Mouse (Mus musculus): Measurements from ENCODE around the gene Hsp90aa1. TPM values are rescaled to one million over a fixed set of nuclear protein-coding genes. Genes with fewer than 3 reads are reported as not detected.
"Not testable (repeated sequence)": the region's sequence is repeated elsewhere in the genome, so short reads cannot be mapped to it uniquely, and the experiment has no call there.

Gene Hsp90aa1
- polyA plus RNA-seq (2012; ENCODE audit: insufficient read depth, insufficient read length, missing spikeins): 462 and 467 TPM in 2 replicates

DNA sequence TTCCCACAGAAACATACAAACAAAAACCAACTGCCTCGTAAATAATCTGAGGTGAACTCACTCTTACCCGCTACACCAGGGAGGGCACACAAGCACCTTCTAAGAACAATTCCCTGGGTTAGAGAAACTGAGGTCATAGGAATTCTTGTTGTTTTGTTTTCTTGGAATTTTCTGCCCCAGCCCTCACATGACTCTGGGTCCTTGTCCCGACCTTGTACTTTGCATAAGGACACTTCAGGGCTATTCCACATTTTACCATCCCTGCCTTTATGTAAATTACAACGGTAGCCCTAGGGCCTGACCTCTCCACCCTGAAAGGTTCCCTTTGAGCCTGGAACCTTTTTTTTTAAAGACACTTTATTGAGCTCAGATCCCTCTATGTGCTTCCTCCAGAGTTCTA lies at the start of gene Hsp90aa1:
Gene Hsp90aa1, minus strand, starts transcription at position 173 of the 400 bp plus-strand sequence.
- H3K27ac ChIP-seq (replicated peaks; ENCODE audit: low read depth, low read length): no peak within 1 kb of the TSS
- peak within 1 kb of the TSS; percentile 40 for H3K4me3 ChIP-seq (ENCODE audit: insufficient read depth, low read depth, low read length)

DNA sequence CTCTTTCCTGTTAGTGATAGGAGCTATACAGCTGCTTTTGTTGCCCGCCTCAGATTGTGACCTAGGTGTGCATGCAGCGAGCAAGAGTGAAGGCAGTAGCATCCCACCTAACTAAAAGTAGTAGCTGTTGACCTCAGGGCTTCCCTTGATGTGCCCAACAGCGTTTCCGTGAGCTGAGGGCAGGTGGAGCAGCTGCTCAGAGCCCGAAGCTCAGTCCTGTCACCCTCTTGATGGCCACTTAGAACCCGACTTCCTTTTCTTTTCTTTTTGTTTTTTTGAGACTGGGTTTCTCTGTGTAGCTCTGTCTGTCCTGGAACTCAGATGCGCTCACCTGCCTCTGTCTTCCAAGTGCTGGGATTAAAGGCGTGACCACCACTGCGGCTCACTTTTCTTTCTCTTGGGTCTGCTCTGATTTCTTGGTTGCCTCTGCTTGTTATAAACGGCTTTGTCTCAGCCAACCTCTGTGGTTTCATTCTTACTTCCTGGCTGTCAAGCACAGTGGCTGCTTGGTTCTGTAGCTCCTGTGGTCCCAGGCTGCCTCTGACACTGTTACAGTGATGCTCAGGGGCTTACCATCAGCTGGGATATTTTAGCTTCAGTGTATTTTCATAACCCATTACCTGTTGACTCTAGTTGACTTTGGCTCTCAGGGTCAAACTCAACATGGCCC lies 48.4 kb upstream of the Hsp90aa1 start:
- H3K27ac ChIP-seq (replicated peaks; ENCODE audit: low read depth, low read length): no peak overlapping the region
- H3K4me1 ChIP-seq (ENCODE audit: control insufficient read depth, insufficient read depth, insufficient read length, low read length): peaks cover 9% of the 10 kb centered on the region; the same call in 1 of the 2 replicates
- H3K4me3 ChIP-seq (ENCODE audit: insufficient read depth, low read depth, low read length): no peak overlapping the region

More for the DNA sequence above, at the start of gene Hsp90aa1:
- 0 out of 2 replicates have a peak, but pooled peaks cover 4% of the 10 kb centered on the region for H3K4me1 ChIP-seq (ENCODE audit: control insufficient read depth, insufficient read depth, insufficient read length, low read length)

- H3K4me3 ChIP-seq (ENCODE audit: insufficient read depth, low read depth, low read length): peak overlapping the region; percentile 77
- peaks cover 5% of the 10 kb centered on the region; the same call in 1 of the 2 replicates for H3K4me1 ChIP-seq (ENCODE audit: control insufficient read depth, insufficient read depth, insufficient read length, low read length)
- peak overlapping the region; percentile 77 for H3K27ac ChIP-seq (replicated peaks; ENCODE audit: low read depth, low read length)
These were observed 35.8 kb upstream of the Hsp90aa1 start for GRCm38 (mm10) chr12:110738158-110738921.

- Histone ChIP-seq H3K4me3 (ENCODE audit: insufficient read depth, low read depth, low read length) (peak within 1 kb of the TSS; percentile 80), H3K4me1 (ENCODE audit: control insufficient read depth, insufficient read depth, insufficient read length, low read length) (peaks cover 5% of the 10 kb centered on the region; the same call in 1 of the 2 replicates), H3K27ac (replicated peaks; ENCODE audit: low read depth, low read length) (peak within 1 kb of the TSS; percentile 77)
These were observed 34.9 kb upstream of the Hsp90aa1 start, which contains the start of gene Wdr20 for GRCm38 (mm10) chr12:110737170-110738157. Gene Wdr20 (plus strand): TSS chr12:110737944.

DNA sequence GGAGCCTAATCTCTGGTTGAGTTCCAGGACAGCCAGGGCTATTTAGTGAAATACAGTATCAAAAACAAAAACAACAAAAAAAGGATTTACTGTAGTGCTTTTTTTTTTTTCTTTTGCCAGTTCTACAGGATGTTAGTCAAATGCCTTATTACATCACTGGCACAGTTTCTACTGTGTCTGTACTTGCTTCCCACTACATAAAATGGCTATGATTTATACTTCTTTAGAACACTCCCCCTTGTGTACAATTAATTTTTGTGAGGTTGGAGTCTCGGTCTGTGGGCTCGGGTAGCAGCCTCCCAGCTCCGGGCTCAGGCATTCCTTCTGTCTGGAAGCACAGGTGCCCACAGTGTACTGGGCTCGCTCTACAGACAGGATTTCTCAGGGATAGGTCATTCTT lies 34.1 kb upstream of the Hsp90aa1 start:
- H3K4me1 ChIP-seq (ENCODE audit: control insufficient read depth, insufficient read depth, insufficient read length, low read length): peaks cover 5% of the 10 kb centered on the region; the same call in 1 of the 2 replicates
- no peak overlapping the region for H3K27ac ChIP-seq (replicated peaks; ENCODE audit: low read depth, low read length)
- H3K4me3 ChIP-seq (ENCODE audit: insufficient read depth, low read depth, low read length): 0 out of 2 replicates have a peak overlapping the region, but pooled peaks have one; percentile 80

- not testable (repeated sequence) for H3K27ac ChIP-seq (replicated peaks; ENCODE audit: low read depth, low read length); H3K4me3 ChIP-seq (ENCODE audit: insufficient read depth, low read depth, low read length); H3K4me1 ChIP-seq (ENCODE audit: control insufficient read depth, insufficient read depth, insufficient read length, low read length)
These were observed 30.7 kb upstream of the Hsp90aa1 start for GRCm38 (mm10) chr12:110733254-110733653.

DNA sequence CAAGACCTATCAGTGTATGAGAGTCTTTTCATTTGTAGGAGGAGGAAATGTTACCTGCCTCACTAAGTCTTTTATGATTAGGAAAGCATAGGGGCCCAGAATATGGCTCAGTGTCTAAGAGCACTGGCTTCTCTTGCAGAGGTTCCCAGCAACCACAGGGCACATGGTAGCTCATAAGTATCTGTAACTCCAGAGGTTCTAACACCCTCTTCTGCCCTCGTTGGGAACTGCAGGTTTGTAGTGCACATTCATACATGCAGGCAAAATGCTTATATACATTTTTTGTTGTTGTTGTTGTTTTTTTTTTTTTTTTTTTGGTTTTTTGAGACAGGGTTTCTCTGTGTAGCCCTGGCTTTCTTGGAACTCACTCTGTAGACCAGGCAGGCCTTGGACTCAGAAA lies 23.9 kb upstream of the Hsp90aa1 start:
- H3K4me3 ChIP-seq (ENCODE audit: insufficient read depth, low read depth, low read length): no peak overlapping the region
- no peaks in the 10 kb centered on the region for H3K4me1 ChIP-seq (ENCODE audit: control insufficient read depth, insufficient read depth, insufficient read length, low read length)
- H3K27ac ChIP-seq (replicated peaks; ENCODE audit: low read depth, low read length): no peak overlapping the region

DNA sequence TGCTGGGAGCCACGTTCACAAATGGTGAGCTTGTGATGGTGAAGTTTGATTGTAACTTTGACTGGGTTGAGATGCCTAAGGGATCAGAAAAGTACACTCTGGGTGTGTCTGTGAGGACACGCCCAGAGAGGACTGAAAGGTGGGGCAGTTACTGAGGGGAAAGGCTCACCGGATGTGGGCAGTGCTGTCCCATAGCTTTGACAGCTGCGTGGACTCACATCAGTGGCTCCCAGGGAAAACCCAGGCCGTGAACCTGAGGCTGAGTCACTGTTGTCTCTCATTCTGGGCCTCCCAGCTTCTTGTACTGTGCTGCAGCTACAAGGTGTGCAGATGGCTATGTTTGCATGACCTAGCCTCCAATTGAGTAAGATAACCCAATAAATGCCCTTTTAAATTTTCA lies 23.0 kb upstream of the Hsp90aa1 start:
- H3K4me1 ChIP-seq (ENCODE audit: control insufficient read depth, insufficient read depth, insufficient read length, low read length): no peaks in the 10 kb centered on the region
- no peak overlapping the region for H3K27ac ChIP-seq (replicated peaks; ENCODE audit: low read depth, low read length)
- H3K4me3 ChIP-seq (ENCODE audit: insufficient read depth, low read depth, low read length): no peak overlapping the region

- Histone ChIP-seq H3K4me1 (ENCODE audit: control insufficient read depth, insufficient read depth, insufficient read length, low read length) (no peaks in the 10 kb centered on the region), H3K4me3 (ENCODE audit: insufficient read depth, low read depth, low read length) (no peak overlapping the region), H3K27ac (replicated peaks; ENCODE audit: low read depth, low read length) (no peak overlapping the region)
These were observed 22.5 kb upstream of the Hsp90aa1 start for GRCm38 (mm10) chr12:110725051-110725450.

DNA sequence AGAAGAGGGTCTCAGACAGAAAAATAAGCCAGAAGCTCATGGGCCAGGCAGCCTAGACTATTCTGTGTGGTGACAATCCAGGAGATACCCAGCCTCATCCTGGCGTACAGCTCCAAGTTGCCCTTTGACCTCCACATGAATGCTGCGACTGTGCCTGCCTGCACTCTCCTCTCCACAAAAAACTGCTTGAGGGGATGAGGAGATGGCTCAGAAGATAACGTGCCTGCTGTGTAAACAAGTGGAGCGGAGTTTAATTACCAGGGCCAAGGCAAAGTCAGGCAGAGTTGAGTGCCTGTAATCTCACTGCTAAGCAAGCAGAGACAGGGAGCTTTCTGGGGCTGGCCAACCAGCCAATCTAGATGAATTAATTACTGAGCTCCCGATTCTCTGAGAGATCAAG lies 13.5 kb upstream of the Hsp90aa1 start:
- Histone ChIP-seq H3K27ac (replicated peaks; ENCODE audit: low read depth, low read length) (no peak overlapping the region), H3K4me1 (ENCODE audit: control insufficient read depth, insufficient read depth, insufficient read length, low read length) (no peaks in the 10 kb centered on the region), H3K4me3 (ENCODE audit: insufficient read depth, low read depth, low read length) (no peak overlapping the region)

DNA sequence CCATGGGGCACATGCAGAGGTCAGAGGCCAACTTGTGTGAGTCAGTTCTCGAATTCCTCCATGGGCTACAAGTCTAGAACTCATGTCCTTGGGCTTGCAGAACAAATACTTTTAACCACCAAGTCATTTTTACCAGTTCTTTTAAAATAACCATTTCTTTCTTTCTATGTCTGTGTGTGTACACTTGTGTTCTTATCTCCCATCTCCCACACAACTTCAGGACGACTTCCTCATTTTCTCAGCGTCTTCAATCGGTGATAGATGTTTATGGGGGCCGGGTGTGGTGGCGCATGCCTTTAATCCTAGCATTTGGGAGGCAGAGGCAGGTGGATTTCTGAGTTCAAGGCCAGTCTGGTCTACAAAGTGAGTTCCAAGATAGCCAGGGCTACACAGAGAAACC lies 11.7 kb upstream of the Hsp90aa1 start:
- H3K4me1 ChIP-seq (ENCODE audit: control insufficient read depth, insufficient read depth, insufficient read length, low read length): no peaks in the 10 kb centered on the region
- no peak overlapping the region for H3K4me3 ChIP-seq (ENCODE audit: insufficient read depth, low read depth, low read length)
- no peak overlapping the region for H3K27ac ChIP-seq (replicated peaks; ENCODE audit: low read depth, low read length)

DNA sequence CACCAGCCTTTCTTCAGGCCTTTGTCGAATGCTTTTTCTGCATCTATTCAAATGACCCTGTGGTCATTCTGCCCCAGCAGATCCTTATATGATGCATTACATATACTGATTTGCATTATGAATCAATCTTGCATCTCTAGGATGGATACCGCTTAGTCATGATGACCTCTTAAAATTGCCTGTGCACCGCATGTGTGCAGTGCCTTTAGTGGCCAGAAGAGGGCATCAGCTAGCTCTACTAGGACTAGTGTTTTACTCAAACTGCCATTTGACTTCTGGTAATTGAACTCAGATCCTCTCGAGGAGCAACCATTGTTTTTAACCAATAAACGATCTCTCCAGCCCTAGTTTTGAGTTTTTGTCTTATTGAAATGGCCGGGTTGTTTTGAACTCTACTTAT lies 11.3 kb upstream of the Hsp90aa1 start:
- H3K4me3 ChIP-seq (ENCODE audit: insufficient read depth, low read depth, low read length): no peak overlapping the region
- H3K27ac ChIP-seq (replicated peaks; ENCODE audit: low read depth, low read length): no peak overlapping the region
- no peaks in the 10 kb centered on the region for H3K4me1 ChIP-seq (ENCODE audit: control insufficient read depth, insufficient read depth, insufficient read length, low read length)

DNA sequence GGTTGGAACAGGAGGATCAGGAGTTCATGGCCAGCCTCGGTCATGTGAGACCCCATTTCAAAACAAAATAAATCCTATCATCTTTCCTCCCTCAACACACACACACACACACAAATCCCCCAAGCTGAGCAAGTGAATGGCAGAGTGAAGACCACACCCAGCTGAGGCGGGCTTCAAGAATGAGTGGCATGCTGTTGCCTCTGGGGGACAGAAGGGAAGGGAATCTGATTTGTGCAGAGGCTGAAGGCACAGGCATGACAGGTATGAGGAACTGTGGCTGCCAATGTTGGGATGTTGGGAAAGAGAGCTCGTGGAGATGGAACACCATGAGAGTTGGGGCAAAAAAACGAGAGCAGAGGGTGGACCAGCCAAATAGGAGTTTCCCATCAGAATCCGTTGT lies 8.7 kb upstream of the Hsp90aa1 start:
- Histone ChIP-seq H3K4me1 (ENCODE audit: control insufficient read depth, insufficient read depth, insufficient read length, low read length) (0 out of 2 replicates have a peak, but pooled peaks cover 2% of the 10 kb centered on the region), H3K4me3 (ENCODE audit: insufficient read depth, low read depth, low read length) (no peak overlapping the region), H3K27ac (replicated peaks; ENCODE audit: low read depth, low read length) (no peak overlapping the region)

- H3K4me1 ChIP-seq (ENCODE audit: control insufficient read depth, insufficient read depth, insufficient read length, low read length): 0 out of 2 replicates have a peak, but pooled peaks cover 4% of the 10 kb centered on the region
- no peak overlapping the region for H3K27ac ChIP-seq (replicated peaks; ENCODE audit: low read depth, low read length)
- H3K4me3 ChIP-seq (ENCODE audit: insufficient read depth, low read depth, low read length): no peak overlapping the region
These were observed 4.9 kb upstream of the Hsp90aa1 start for GRCm38 (mm10) chr12:110707451-110707850.
